Mouse (Mus musculus) liver, embryonic 15.5 days (tissue): ENCODE data around the gene Kcnk13. TPM values are rescaled to one million over a fixed set of nuclear protein-coding genes. Genes with fewer than 3 reads are reported as not detected.

ENCODE experiments used
- ATAC-seq: fragments of 200-750 bp; cut with Nextera tagmentation; 2 replicates; pipeline ENCODE4 v1.8.0; 2017; ENCODE audit warnings: moderate number of reproducible peaks, mild to moderate bottlenecking, moderate library complexity; ENCODE audit not compliant: insufficient read depth
- H3K27ac ChIP-seq: fragments of 300-500 bp; sonication (generic); replicated peaks from 2 replicates; pipeline ENCODE4 v1.5.1; 2015; ENCODE audit warnings: mild to moderate bottlenecking, inconsistent platforms
- H3K27me3 ChIP-seq: fragments of 300-500 bp; sonication (generic); 2 replicates; pipeline ENCODE4 v1.6.1; 2015; ENCODE audit warnings: mild to moderate bottlenecking, inconsistent platforms
- H3K36me3 ChIP-seq: fragments of 300-500 bp; sonication (generic); replicated peaks from 2 replicates; pipeline ENCODE4 v1.6.1; 2015; ENCODE audit warnings: moderate library complexity, mild to moderate bottlenecking, inconsistent platforms
- H3K4me1 ChIP-seq: fragments of 300-500 bp; sonication (generic); replicated peaks from 2 replicates; pipeline ENCODE4 v1.6.1; 2015; ENCODE audit warnings: inconsistent platforms
- H3K4me2 ChIP-seq: fragments of 300-500 bp; sonication (generic); 2 replicates; pipeline ENCODE4 v1.6.1; 2015; ENCODE audit warnings: moderate library complexity, mild to moderate bottlenecking, inconsistent platforms
- H3K4me3 ChIP-seq: fragments of 300-500 bp; sonication (generic); replicated peaks from 2 replicates; pipeline ENCODE4 v1.5.1; 2015; ENCODE audit warnings: mild to moderate bottlenecking, inconsistent platforms
- H3K9ac ChIP-seq: fragments of 300-500 bp; sonication (generic); 2 replicates; pipeline ENCODE4 v1.6.1; 2015; ENCODE audit warnings: moderate library complexity, mild to moderate bottlenecking, inconsistent platforms
- H3K9me3 ChIP-seq: fragments of 300-500 bp; sonication (generic); replicated peaks from 2 replicates; pipeline ENCODE4 v1.6.1; 2016; ENCODE audit warnings: inconsistent platforms
- WGBS: fragments of 180-500 bp; shearing (Covaris S2); methylation state at CpG from one replicate; pipeline ENCODE4 v1.1.7; 2015; ENCODE audit warnings: mixed read lengths; ENCODE audit not compliant: insufficient replicate concordance; 5-methylcytosine and 5-hydroxymethylcytosine counted together
- polyA plus RNA-seq: library from polyadenylated mRNA; unstranded; fragments of >200 nt; fragmentation: Nextera tagmentation; extraction: Ambion mirVana; gene quantifications from 2 replicates; pipeline ENCODE4 v1.2.1, GENCODE M21; 2015

Kcnk13 gene
- polyA plus RNA-seq, 1 experiment from 2014 or later: 0.79 TPM

DNA sequence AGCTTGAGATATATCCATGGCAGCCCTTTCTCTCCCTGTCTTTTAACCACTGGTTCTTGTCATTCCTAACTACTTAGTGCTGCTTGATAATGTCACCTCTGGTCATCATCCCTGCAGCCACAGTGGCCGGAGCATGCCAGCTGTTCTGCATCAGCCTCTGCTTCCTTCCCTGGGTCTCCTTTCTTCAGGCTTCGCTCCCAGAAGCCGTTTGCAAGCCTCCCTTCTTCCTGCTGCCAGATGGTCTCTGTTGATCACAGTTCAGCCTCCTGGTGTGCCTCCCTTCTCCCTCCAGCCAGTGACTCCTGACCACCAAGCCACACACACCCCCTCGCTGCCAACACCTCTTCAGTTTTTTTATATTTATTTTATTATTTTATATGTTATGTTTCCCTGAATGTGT, 25.8 kb upstream of the Kcnk13 start:
- H3K27ac ChIP-seq: no peak overlapping the region
- 61% methylated on average over 4 of the region's 4 CpGs for WGBS
- ATAC-seq: no peak
- H3K4me2 ChIP-seq: no peak overlapping the region
- no peak overlapping the region for H3K9ac ChIP-seq
- H3K9me3 ChIP-seq: no peaks in the 10 kb centered on the region
- H3K27me3 ChIP-seq: no peaks in the 10 kb centered on the region
- H3K4me1 ChIP-seq: no peaks in the 10 kb centered on the region
- 0 out of 2 replicates have a peak, but pooled peaks cover 2% of the 10 kb centered on the region for H3K36me3 ChIP-seq
- H3K4me3 ChIP-seq: no peak overlapping the region

GRCm38 (mm10) chr12:99939179-99939578, 25.1 kb upstream of the Kcnk13 start:
- Histone ChIP-seq H3K36me3 (0 out of 2 replicates have a peak, but pooled peaks cover 2% of the 10 kb centered on the region), H3K4me3 (no peak overlapping the region), H3K27me3 (no peaks in the 10 kb centered on the region), H3K4me2 (no peak overlapping the region), H3K4me1 (no peaks in the 10 kb centered on the region), H3K9me3 (no peaks in the 10 kb centered on the region), H3K9ac (no peak overlapping the region), H3K27ac (no peak overlapping the region)
- ATAC-seq: no peak
- WGBS: 76% methylated on average over 6 of the region's 6 CpGs

- Histone ChIP-seq H3K4me3 (no peak overlapping the region), H3K4me1 (no peaks in the 10 kb centered on the region), H3K4me2 (no peak overlapping the region), H3K27me3 (no peaks in the 10 kb centered on the region), H3K9me3 (no peaks in the 10 kb centered on the region), H3K9ac (no peak overlapping the region), H3K27ac (no peak overlapping the region), H3K36me3 (0 out of 2 replicates have a peak, but pooled peaks cover 2% of the 10 kb centered on the region)
- no peak for ATAC-seq
- 82% methylated on average over 7 of the region's 7 CpGs for WGBS
Observed at GRCm38 (mm10) chr12:99940704-99941103, 23.6 kb upstream of the Kcnk13 start.

DNA sequence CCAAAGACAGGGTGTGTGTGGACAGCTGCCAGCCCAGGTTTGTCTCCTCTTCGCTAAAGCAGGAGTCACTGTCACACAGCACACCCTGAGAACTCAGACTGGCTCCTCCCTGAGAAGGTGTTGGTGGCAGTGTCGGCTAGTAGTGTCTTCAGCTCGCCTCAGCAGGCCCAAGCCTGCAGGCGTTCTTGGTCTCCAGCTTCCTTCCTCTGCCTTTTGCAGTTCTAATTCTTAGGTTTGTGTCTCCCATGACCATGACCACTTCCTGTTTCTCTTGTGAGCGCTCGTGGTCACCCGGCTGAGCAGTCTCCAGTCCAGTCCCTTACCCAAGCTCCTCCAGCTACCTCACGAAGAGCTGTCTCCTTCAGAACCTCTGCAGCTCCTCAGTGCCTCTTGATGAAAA, 21.9 kb upstream of the Kcnk13 start:
- 38% methylated on average over 8 of the region's 8 CpGs for WGBS
- Histone ChIP-seq H3K36me3 (0 out of 2 replicates have a peak, but pooled peaks cover 2% of the 10 kb centered on the region), H3K9me3 (no peaks in the 10 kb centered on the region), H3K27me3 (no peaks in the 10 kb centered on the region), H3K4me3 (no peak overlapping the region), H3K4me1 (no peaks in the 10 kb centered on the region), H3K4me2 (no peak overlapping the region), H3K27ac (no peak overlapping the region), H3K9ac (no peak overlapping the region)
- ATAC-seq: no peak; the same call in 1 of the 2 replicates

DNA sequence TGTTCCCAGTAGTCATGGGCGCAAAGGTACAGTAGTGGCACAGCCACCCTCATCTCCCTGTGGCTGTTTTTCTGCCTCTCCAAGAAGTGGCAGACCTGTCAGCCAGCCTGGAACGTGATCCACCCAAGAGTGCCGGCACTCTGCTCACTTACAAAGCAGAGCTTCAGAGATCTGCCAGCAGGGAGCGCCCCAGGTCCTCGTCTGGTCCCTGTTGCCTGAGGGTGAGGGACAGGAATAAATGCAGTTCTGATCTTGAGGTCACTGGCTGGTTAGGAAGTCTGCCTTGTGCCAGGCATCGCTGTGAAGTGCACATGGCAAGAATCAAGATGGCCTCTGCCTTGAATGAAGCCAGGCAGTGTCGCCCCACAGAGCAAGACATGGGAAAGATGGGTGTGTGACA, 11.4 kb upstream of the Kcnk13 start:
- 60% methylated on average over 7 of the region's 7 CpGs for WGBS
- H3K4me1 ChIP-seq: no peaks in the 10 kb centered on the region
- no peak for ATAC-seq
- H3K4me2 ChIP-seq: no peak overlapping the region
- no peak overlapping the region for H3K9ac ChIP-seq
- H3K27me3 ChIP-seq: no peaks in the 10 kb centered on the region
- H3K27ac ChIP-seq: no peak overlapping the region
- no peaks in the 10 kb centered on the region for H3K9me3 ChIP-seq
- 0 out of 2 replicates have a peak, but pooled peaks cover 3% of the 10 kb centered on the region for H3K36me3 ChIP-seq
- H3K4me3 ChIP-seq: no peak overlapping the region

GRCm38 (mm10) chr12:99956411-99956810, 7.9 kb upstream of the Kcnk13 start:
- Histone ChIP-seq H3K4me2 (no peak overlapping the region), H3K9ac (no peak overlapping the region), H3K36me3 (no peaks in the 10 kb centered on the region), H3K4me3 (no peak overlapping the region), H3K4me1 (peaks cover 10% of the 10 kb centered on the region; the same call in 1 of the 2 replicates), H3K27ac (no peak overlapping the region), H3K9me3 (no peaks in the 10 kb centered on the region), H3K27me3 (0 out of 2 replicates have a peak, but pooled peaks cover 9% of the 10 kb centered on the region)
- ATAC-seq: no peak
- WGBS: 28% methylated on average over 7 of the region's 7 CpGs

GRCm38 (mm10) chr12:99958068-99959060, 5.9 kb upstream of the Kcnk13 start:
- Histone ChIP-seq H3K4me1 (peaks cover 10% of the 10 kb centered on the region; the same call in 1 of the 2 replicates), H3K9ac (no peak overlapping the region), H3K4me3 (no peak overlapping the region), H3K27me3 (peaks cover 18% of the 10 kb centered on the region; the same call in 1 of the 2 replicates), H3K36me3 (no peaks in the 10 kb centered on the region), H3K9me3 (no peaks in the 10 kb centered on the region), H3K27ac (no peak overlapping the region), H3K4me2 (no peak overlapping the region)
- 63% methylated on average over 9 of the region's 9 CpGs for WGBS
- no peak for ATAC-seq

DNA sequence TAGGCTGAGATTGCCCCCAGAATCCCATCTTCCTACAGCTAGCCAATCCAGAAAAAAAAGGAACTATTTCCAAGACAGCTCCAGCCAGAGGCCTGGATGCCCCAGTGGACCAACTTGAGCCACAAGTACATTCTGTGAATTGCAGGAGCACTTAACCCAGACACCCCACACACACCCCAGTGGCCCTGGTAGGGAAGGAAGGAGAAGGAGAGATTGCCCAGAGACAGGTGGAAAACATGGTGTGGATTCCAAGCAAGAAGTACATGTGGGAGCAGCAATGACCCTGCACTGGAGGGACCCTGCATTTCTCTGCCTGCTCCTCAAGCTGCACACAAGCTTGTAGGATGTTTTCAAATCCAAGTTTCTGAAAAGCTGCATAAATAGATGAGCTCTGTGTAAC, 5.0 kb upstream of the Kcnk13 start:
- Histone ChIP-seq H3K9me3 (no peaks in the 10 kb centered on the region), H3K9ac (no peak overlapping the region), H3K36me3 (no peaks in the 10 kb centered on the region), H3K4me1 (peaks cover 10% of the 10 kb centered on the region; the same call in 1 of the 2 replicates), H3K27ac (no peak overlapping the region), H3K4me2 (no peak overlapping the region), H3K27me3 (peaks cover 27% of the 10 kb centered on the region), H3K4me3 (no peak overlapping the region)
- ATAC-seq: no peak

- Histone ChIP-seq H3K9ac (no peak overlapping the region), H3K27me3 (peaks cover 33% of the 10 kb centered on the region), H3K36me3 (no peaks in the 10 kb centered on the region), H3K4me2 (no peak overlapping the region), H3K27ac (no peak overlapping the region), H3K9me3 (no peaks in the 10 kb centered on the region), H3K4me3 (no peak overlapping the region), H3K4me1 (peaks cover 16% of the 10 kb centered on the region)
- whole genome bisulfite sequencing: 21% methylated on average over 10 of the region's 10 CpGs
- no peak for ATAC-seq
Observed at GRCm38 (mm10) chr12:99959930-99960329, 4.4 kb upstream of the Kcnk13 start.

GRCm38 (mm10) chr12:99960675-99961074, 3.6 kb upstream of the Kcnk13 start:
- Histone ChIP-seq H3K4me2 (no peak overlapping the region), H3K4me3 (no peak overlapping the region), H3K27me3 (peaks cover 41% of the 10 kb centered on the region), H3K9ac (no peak overlapping the region), H3K36me3 (no peaks in the 10 kb centered on the region), H3K4me1 (peaks cover 21% of the 10 kb centered on the region), H3K27ac (no peak overlapping the region), H3K9me3 (no peaks in the 10 kb centered on the region)
- 38% methylated on average over 7 of the region's 7 CpGs for WGBS
- peak; percentile 47; the same call in 1 of the 2 replicates for ATAC-seq

DNA sequence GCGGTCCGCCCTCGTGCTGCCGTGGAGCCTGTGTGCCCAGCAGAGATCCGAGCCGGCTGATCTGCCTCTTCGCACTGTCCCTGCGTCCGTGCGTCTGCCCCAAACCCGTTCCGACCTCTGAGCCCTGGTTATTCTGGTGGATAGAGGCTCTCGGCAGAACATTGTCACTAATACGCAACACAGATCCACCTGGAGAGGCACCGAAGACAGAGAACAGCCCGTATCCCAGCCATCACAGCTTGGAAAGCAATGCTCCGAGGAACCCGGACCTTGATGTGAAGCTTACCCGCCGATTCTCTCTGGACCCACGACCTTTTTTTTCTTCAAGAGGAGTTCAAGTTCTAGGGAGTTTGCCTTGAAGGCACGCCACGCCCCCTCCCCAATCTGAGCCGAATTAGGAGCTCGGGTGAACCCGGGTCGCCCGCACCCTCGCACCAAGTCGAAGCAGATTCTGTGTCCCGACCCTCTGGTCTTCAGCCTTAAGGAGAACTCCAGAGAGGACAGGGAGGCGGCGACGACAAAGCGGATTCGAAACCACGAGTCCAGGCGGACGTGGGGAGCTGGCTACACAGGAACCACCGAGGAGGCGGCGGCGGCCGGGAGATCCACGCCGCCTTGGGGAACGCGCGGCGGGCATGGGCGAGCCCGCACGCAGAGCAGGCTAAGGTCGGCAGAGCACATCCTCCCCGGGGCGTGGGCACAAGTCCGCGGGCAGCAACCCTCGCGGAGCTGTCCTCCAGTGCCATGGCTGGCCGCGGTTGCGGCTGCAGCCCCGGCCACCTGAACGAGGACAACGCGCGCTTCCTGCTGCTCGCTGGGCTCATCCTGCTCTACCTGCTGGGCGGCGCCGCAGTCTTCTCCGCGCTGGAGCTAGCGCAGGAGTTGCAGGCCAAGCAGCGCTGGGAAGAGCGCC, 1.2 kb downstream of the Kcnk13 start:
- H3K27ac ChIP-seq: no peak overlapping the region
- WGBS: 1% methylated on average over 77 of the region's 77 CpGs
- peak overlapping the region; percentile 64 for H3K4me2 ChIP-seq
- H3K27me3 ChIP-seq: peaks cover 81% of the 10 kb centered on the region
- peaks cover 13% of the 10 kb centered on the region for H3K4me1 ChIP-seq
- H3K9me3 ChIP-seq: no peaks in the 10 kb centered on the region
- H3K9ac ChIP-seq: no peak overlapping the region
- no peaks in the 10 kb centered on the region for H3K36me3 ChIP-seq
- peak overlapping the region; percentile 47 for H3K4me3 ChIP-seq
- ATAC-seq: no peak
